Mouse (Mus musculus): ENCODE measurements around the gene Med1. TPM values are rescaled to one million over a fixed set of nuclear protein-coding genes. Genes with fewer than 3 reads are reported as not detected.
A peak's percentile ranks its signal among the peaks of the same experiment; 100 is the strongest.
"Not testable (repeated sequence)": the region's sequence is repeated elsewhere in the genome, so short reads cannot be mapped to it uniquely, and the experiment has no call there.

Gene Med1
- polyA plus RNA-seq, 1 experiment from 2014 or later: 59.1 TPM

DNA sequence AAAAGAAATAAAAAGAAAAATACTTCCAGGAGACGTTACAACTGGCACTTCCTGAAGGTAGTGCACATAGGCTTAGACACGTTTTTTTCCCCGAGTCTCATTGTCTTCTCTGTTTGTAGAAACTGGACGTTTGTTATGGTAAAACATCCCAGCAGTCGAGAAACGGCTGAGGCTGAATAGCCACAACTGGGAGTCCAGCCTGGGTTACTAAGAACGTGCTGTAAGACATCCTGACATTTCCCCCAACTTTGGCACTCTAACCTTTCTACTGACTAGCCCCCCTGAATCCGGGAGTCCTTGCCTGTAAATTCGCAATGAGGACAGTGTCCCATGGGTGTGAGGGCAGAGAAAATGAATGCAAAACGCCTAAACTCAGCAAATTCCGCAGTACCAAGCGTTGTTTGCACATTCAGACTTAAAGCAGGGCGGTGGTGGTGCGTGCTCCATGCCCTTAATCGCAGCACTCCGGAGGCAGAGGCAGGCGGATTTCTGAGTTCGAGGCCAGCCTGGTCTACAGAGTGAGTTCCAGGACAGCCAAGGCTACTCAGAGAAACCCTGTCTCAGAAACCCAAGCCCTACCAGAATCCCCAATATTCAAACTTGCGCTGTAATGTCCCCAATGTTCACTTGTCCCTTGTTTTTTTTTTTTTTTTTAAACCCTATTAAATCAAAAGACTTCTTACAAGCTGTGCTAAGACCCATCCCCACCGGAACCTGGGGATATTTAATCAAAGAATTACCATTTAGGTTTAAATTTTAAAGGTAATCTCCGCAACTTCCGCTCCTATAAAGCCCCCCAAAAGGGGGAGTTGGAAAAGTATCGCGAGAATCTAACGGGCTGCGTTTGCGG, 8.9 kb upstream of the Med1 start:
- no peaks in the 10 kb centered on the region for H3K9me3 ChIP-seq (replicated peaks)
- peak overlapping the region; percentile 100 for H3K27ac ChIP-seq (replicated peaks)
- H3K4me1 ChIP-seq: peaks cover 14% of the 10 kb centered on the region
- H3K9ac ChIP-seq: peak overlapping the region; percentile 40
- no peak for ATAC-seq (ENCODE audit: insufficient number of reproducible peaks, low FRiP score, low TSS enrichment, low read depth)
- 2% methylated on average over 27 of the region's 27 CpGs for WGBS
- H3K4me2 ChIP-seq (replicated peaks): peak overlapping the region; percentile 77
- H3K36me3 ChIP-seq: no peaks in the 10 kb centered on the region
- no peaks in the 10 kb centered on the region for H3K27me3 ChIP-seq
- peak overlapping the region; percentile 87 for H3K4me3 ChIP-seq (replicated peaks)

DNA sequence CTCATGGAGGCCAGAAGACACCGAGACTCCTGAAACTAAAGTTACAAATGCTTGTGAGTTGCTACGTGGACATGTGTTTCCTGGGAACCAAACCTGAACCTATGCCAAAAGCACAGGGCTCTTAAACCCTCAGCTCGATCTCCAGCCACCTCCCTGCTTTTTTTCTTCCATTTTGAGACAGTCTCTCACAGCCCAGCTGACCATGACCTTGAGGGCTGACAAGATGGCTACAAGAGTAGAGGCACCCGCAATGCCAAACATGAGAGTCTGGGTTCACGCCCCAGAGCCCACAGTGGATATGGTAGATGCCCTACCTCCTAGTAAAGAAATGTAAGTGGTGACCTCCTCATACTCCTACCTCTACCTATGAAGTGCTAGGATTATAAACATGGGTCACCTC, 2.3 kb downstream of the Med1 start:
- no peak overlapping the region for H3K27ac ChIP-seq (replicated peaks)
- H3K9me3 ChIP-seq (replicated peaks): no peaks in the 10 kb centered on the region
- peaks cover 34% of the 10 kb centered on the region for H3K36me3 ChIP-seq
- no peak overlapping the region for H3K9ac ChIP-seq
- no peak for ATAC-seq (ENCODE audit: insufficient number of reproducible peaks, low FRiP score, low TSS enrichment, low read depth)
- no peak overlapping the region for H3K4me3 ChIP-seq (replicated peaks)
- no peaks in the 10 kb centered on the region for H3K27me3 ChIP-seq
- H3K4me2 ChIP-seq (replicated peaks): no peak overlapping the region
- H3K4me1 ChIP-seq: peaks cover 14% of the 10 kb centered on the region
- WGBS: 76% methylated on average over 5 of the region's 5 CpGs

DNA sequence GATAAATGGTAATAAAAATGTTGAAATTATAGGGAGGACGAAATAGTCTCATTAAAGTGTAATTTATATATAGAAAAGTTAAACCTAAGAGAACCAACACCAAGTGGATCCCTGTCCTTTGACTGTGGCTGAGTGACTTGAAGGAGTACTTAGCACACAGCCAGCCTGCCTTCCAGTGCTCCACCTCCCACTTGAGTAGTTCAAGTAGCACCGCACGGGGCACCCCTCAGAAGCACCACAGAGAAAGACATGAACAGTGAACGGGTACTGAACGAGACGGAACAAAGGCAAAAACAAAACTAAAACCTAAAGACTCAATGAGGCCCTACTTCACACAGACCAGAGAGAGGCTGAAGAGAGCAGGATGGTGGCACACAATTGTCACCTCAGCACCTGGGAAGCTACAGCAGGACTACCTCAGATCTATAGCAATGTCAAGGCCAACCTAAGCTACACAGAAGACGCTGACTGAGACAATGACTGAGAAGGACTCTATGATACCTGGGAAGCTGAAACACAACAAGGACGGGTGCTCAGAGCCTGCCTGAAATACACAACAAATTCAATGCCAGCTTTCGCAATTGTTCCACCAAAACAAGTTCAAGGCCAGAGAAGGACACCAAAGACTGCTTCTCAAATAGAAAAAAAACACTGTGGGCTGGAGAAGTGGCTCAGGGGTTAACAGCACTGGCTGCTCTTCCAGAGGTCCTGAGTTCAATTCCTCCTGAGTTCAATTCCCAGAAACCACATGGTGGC, 5.3 kb downstream of the Med1 start:
- Histone ChIP-seq H3K4me2 (replicated peaks) (no peak overlapping the region), H3K4me3 (replicated peaks) (no peak overlapping the region), H3K9ac (no peak overlapping the region), H3K27me3 (no peaks in the 10 kb centered on the region), H3K9me3 (replicated peaks) (no peaks in the 10 kb centered on the region), H3K27ac (replicated peaks) (no peak overlapping the region), H3K36me3 (peaks cover 62% of the 10 kb centered on the region), H3K4me1 (peaks cover 9% of the 10 kb centered on the region)
- WGBS: 93% methylated on average over 9 of the region's 9 CpGs
- ATAC-seq (ENCODE audit: insufficient number of reproducible peaks, low FRiP score, low TSS enrichment, low read depth): no peak

DNA sequence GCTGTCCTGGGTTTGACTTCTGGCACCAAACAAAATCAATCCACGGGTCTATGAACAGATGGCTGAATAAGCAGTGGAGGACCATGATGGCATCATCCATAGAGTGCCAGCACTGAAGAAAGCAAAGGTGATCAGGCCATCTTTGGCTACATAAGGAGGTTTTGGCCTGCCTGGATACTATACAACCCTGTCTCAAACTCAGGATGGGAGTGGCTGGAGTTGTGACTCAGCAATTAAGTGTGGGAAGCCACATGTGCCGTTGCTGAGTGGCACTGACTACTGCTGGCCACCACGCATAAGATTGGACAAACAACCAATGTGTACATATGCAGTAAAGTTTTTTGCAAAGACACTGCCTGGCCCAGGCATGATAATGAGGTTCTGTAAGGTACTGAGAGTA, 10.9 kb downstream of the Med1 start:
- H3K36me3 ChIP-seq: peaks cover 79% of the 10 kb centered on the region
- ATAC-seq (ENCODE audit: insufficient number of reproducible peaks, low FRiP score, low TSS enrichment, low read depth): not testable (repeated sequence)
- 79% methylated on average over 3 of the region's 3 CpGs for WGBS

DNA sequence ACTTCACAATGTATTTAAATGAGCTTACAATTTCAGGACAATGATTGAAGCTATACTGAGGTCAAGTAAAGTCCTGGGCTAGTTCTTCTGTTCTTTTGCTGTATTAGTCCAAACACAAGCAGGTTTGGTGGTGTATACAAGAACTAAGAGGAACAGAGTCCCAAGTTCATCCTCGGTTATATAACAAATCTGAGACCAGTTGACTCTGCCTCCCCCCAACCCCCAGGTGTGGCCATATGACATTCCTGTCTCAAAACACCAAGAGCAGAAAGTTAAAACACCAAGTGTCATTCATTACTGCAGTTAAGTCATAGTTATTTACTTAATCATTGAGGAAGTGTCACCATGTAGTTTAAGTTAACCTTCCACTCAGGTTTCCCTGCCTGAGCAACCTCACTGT, 24.7 kb downstream of the Med1 start:
- Histone ChIP-seq H3K4me2 (replicated peaks) (no peak overlapping the region), H3K4me3 (replicated peaks) (no peak overlapping the region), H3K36me3 (peaks cover 76% of the 10 kb centered on the region), H3K4me1 (no peaks in the 10 kb centered on the region), H3K9me3 (replicated peaks) (no peaks in the 10 kb centered on the region), H3K27me3 (no peaks in the 10 kb centered on the region), H3K9ac (no peak overlapping the region), H3K27ac (replicated peaks) (no peak overlapping the region)
- 84% methylated on average over 1 of the region's 1 CpGs for WGBS
- no peak for ATAC-seq (ENCODE audit: insufficient number of reproducible peaks, low FRiP score, low TSS enrichment, low read depth)

More for the DNA sequence above, 10.9 kb downstream of the Med1 start:
- not testable (repeated sequence) for H3K4me3 ChIP-seq (replicated peaks); H3K9ac ChIP-seq; H3K4me1 ChIP-seq; H3K27me3 ChIP-seq; H3K9me3 ChIP-seq (replicated peaks); H3K27ac ChIP-seq (replicated peaks); H3K4me2 ChIP-seq (replicated peaks)

DNA sequence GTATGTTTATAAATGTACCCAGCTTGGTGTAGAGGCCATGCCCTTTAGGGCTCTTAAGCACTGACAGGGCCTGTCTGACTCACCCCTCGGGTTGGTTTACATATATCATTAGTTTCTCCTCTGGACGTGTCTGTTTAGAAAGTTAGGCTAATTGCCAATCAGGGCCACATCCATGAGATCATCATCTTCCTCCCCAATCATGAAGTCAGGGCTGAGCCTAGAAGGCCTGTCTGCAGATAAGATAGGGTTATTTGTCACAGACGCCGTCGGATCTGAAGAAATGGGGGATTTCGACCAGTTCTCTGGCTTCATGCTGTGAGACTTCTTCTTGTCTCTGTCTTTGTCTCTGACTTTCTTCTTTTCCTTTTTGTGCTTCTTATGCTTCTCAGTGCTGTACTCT, 38.0 kb downstream of the Med1 start:
- Histone ChIP-seq H3K9ac (no peak overlapping the region), H3K27me3 (no peaks in the 10 kb centered on the region), H3K27ac (replicated peaks) (no peak overlapping the region), H3K4me3 (replicated peaks) (no peak overlapping the region), H3K4me1 (no peaks in the 10 kb centered on the region), H3K9me3 (replicated peaks) (no peaks in the 10 kb centered on the region), H3K36me3 (peaks cover 58% of the 10 kb centered on the region), H3K4me2 (replicated peaks) (no peak overlapping the region)
- 86% methylated on average over 6 of the region's 6 CpGs for WGBS
- no peak for ATAC-seq (ENCODE audit: insufficient number of reproducible peaks, low FRiP score, low TSS enrichment, low read depth)

DNA sequence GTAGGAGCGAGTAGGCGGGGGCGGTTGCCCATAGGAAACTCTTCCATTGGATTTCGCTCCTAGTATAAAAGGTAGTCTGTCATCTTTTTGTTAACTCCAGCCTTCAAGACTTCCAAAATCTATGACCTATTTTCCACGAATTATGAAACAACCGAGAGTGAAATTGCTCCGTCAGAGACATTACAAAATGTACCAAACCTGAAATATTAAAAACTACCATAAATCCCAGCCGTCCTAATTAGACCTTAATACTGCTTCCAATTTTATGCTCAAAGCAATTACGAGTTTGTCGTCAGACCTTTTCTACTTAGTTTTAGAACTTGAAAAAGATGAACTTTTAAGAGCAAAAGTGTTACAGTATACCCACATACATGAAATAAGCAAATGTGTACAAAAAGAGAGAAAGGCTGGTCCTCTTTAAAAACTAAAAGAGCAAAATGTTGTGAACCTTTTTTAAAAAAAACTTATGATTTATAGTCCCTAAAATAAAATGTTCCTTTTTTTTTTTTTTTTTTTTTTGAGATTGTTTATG, 42.4 kb downstream of the Med1 start:
- Histone ChIP-seq H3K27ac (replicated peaks) (no peak overlapping the region), H3K27me3 (no peaks in the 10 kb centered on the region), H3K4me3 (replicated peaks) (peak overlapping the region; percentile 80), H3K4me2 (replicated peaks) (peak overlapping the region; percentile 89), H3K4me1 (peaks cover 14% of the 10 kb centered on the region), H3K9ac (no peak overlapping the region), H3K9me3 (replicated peaks) (no peaks in the 10 kb centered on the region), H3K36me3 (peaks cover 19% of the 10 kb centered on the region)
- no peak for ATAC-seq (ENCODE audit: insufficient number of reproducible peaks, low FRiP score, low TSS enrichment, low read depth)
- 5% methylated on average over 10 of the region's 10 CpGs for WGBS

DNA sequence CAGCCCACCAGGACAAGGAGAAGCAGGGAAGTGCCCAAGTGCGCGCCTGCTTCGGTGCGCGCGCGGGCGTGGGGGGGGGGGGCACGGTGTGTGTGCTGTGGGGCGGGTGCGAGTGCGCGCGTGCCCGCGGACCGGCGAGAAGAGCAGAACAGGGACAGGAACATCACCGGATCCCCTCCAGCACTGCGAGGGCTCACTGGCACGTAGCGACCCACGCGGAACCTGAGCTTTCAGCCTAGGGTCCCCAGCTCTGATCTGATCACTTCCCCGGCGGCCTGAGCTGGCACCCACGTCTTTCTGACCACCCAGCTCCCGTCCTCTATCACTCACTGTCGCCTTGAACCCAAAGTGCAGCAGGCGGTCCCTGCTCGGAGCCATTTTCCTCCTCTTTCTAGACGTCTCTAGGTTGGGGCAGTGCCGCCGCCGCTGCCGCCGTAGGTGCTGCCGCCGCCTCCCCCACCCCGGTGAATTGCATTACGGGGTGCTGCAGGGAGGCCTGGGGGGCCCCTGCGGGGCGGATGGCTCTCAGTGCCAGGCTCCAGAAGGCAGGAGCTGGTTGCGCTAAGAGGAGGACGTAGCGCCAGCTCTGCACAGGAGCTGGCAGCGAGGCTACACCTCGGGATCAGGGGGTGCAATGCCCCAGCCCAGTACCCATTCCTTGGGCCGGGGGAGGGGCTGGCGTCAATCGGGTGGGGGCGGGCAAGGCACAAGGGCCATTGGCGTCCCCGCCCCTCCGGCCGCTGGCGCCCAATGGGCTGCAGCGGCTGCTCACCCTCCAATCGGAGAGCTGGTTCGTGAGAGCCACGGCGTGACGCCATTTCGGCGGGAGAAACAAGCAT, 43.1 kb downstream of the Med1 start, which contains the start of gene Fbxl20:
Gene Fbxl20 (minus strand): TSS at position 618 of the 839 bp plus-strand sequence.
- peak; percentile 85 for ATAC-seq (ENCODE audit: insufficient number of reproducible peaks, low FRiP score, low TSS enrichment, low read depth)
- Histone ChIP-seq H3K27me3 (no peaks in the 10 kb centered on the region), H3K4me1 (peaks cover 14% of the 10 kb centered on the region), H3K4me3 (replicated peaks) (peak within 1 kb of the TSS; percentile 80), H3K27ac (replicated peaks) (peak within 1 kb of the TSS; percentile 91), H3K4me2 (replicated peaks) (peak within 1 kb of the TSS; percentile 89), H3K9ac (peak within 1 kb of the TSS; percentile 73), H3K36me3 (peaks cover 12% of the 10 kb centered on the region), H3K9me3 (replicated peaks) (no peaks in the 10 kb centered on the region)
- WGBS: under 1% methylated on average over 54 of the region's 65 CpGs

DNA sequence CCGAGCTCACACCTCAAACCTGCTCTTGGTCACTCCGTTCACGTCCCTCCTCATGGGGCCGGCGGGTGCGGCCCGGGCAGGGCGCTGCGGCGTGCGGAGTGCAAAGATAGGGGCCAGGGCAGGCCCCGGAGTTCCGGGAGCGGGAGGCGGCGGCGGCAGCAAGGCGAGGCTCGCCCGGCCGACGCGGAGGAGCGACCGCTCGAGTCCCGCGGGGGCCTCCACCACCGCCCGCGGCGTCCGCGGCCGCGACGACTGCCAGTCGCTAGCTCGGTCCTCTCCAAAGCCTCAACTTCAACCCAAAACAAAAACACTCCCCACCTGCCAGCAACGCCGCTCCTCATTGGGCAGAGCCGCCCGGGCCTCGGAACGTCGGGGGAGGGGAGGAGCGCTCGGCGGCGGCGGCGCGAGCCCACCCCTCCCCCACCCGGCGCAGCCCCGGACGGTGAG, 43.8 kb downstream of the Med1 start:
- H3K36me3 ChIP-seq: peaks cover 6% of the 10 kb centered on the region; the same call in 1 of the 2 replicates
- no peaks in the 10 kb centered on the region for H3K9me3 ChIP-seq (replicated peaks)
- peak overlapping the region; percentile 89 for H3K4me2 ChIP-seq (replicated peaks)
- no peaks in the 10 kb centered on the region for H3K27me3 ChIP-seq
- peaks cover 14% of the 10 kb centered on the region for H3K4me1 ChIP-seq
- ATAC-seq (ENCODE audit: insufficient number of reproducible peaks, low FRiP score, low TSS enrichment, low read depth): peak; percentile 89
- peak overlapping the region; percentile 91 for H3K27ac ChIP-seq (replicated peaks)
- peak overlapping the region; percentile 80 for H3K4me3 ChIP-seq (replicated peaks)
- H3K9ac ChIP-seq: peak overlapping the region; percentile 73
- under 1% methylated on average over 42 of the region's 57 CpGs for WGBS

DNA sequence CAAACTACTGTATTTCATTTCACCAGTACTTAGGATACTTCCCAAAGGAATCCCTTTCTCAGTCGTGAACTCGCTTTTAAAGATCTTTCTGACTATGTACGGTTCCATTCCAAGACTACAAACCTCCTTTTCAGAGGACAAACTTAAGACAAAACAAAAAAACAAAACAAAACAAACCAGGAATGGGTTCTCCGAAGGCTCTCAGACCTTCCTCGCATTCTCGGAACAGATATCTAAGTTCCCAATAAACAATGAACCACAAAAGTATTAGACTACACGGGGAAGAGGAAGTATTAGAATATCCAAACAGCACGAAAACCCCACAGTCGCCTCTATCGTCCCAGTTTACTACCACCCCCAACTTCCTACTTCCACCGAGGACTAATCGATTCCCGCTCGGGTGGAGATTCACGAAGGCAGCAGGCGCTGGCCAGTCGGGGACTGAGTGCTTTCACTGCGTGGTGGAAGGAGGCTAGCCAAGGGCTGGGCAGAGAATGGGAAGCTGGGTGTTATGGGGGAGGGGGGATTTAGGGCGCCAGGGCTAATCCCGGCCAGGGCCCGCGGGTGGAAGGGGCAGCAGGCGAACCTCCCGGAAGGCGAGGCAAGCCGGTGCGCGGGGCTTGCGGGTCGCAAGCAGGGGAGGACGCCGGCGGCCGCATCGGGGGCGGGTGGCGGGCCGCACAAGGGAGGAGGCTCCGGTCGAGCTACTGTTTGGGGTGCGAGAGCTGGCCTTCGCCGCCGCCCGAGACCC, 44.4 kb downstream of the Med1 start:
- Histone ChIP-seq H3K36me3 (peaks cover 2% of the 10 kb centered on the region; the same call in 1 of the 2 replicates), H3K27me3 (no peaks in the 10 kb centered on the region), H3K9ac (peak overlapping the region; percentile 73), H3K4me1 (peaks cover 14% of the 10 kb centered on the region), H3K4me3 (replicated peaks) (peak overlapping the region; percentile 80), H3K4me2 (replicated peaks) (peak overlapping the region; percentile 89), H3K27ac (replicated peaks) (peak overlapping the region; percentile 91), H3K9me3 (replicated peaks) (no peaks in the 10 kb centered on the region)
- ATAC-seq (ENCODE audit: insufficient number of reproducible peaks, low FRiP score, low TSS enrichment, low read depth): no peak
- WGBS: 1% methylated on average over 45 of the region's 45 CpGs
